Mouse (Mus musculus): Measurements from ENCODE around the gene C1galt1c1.

- no peak for TF ChIP-seq CTCF (IDR thresholded peaks at IDR 0.05; ENCODE audit: extremely low read depth, insufficient read length, insufficient replicate concordance, low read depth, low read length)
- TF ChIP-seq POLR2A (IDR thresholded peaks at IDR 0.05; ENCODE audit: low read depth, low read length): no peak
These were observed 7.3 kb upstream of the C1galt1c1 start for GRCm38 (mm10) chrX:38642183-38642582.
